Mouse (Mus musculus) midbrain, postnatal 0 days (tissue): ENCODE results near the gene Slc37a1. TPM values are rescaled to one million over a fixed set of nuclear protein-coding genes. Genes with fewer than 3 reads are reported as not detected.

ENCODE experiments used
- ATAC-seq: fragments of 200-750 bp; cut with Nextera tagmentation; 2 replicates; pipeline ENCODE4 v1.8.0; 2017; ENCODE audit warnings: moderate number of reproducible peaks, mild to moderate bottlenecking, moderate TSS enrichment, moderate library complexity; ENCODE audit not compliant: low FRiP score
- DNase-seq: peaks from one replicate; pipeline ENCODE4 v3.0.0-alpha.2; 2015; ENCODE audit warnings: low spot score
- H3K27ac ChIP-seq: fragments of 300-500 bp; sonication (generic); 2 replicates; pipeline ENCODE4 v1.5.1; 2014; ENCODE audit warnings: low read depth, mild to moderate bottlenecking, low read length, mixed read lengths
- H3K27me3 ChIP-seq: fragments of 300-500 bp; sonication (generic); 2 replicates; pipeline ENCODE4 v1.6.1; 2014; ENCODE audit warnings: low read length, control low read depth, mixed read lengths; ENCODE audit not compliant: insufficient read depth
- H3K36me3 ChIP-seq: fragments of 300-500 bp; sonication (generic); 2 replicates; pipeline ENCODE4 v1.6.1; 2014; ENCODE audit warnings: low read length, control low read depth, mixed read lengths; ENCODE audit not compliant: insufficient read depth
- H3K4me1 ChIP-seq: fragments of 300-500 bp; sonication (generic); 2 replicates; pipeline ENCODE4 v1.6.1; 2014; ENCODE audit warnings: mild to moderate bottlenecking, control low read depth, antibody characterized with exemption, low read length, mixed read lengths; ENCODE audit not compliant: insufficient read depth
- H3K4me2 ChIP-seq: fragments of 300-500 bp; sonication (generic); 2 replicates; pipeline ENCODE4 v1.6.1; 2014; ENCODE audit warnings: low read depth, mild to moderate bottlenecking, low read length, mixed read lengths; ENCODE audit not compliant: poor library complexity, severe bottlenecking
- H3K4me3 ChIP-seq: fragments of 300-500 bp; sonication (generic); 2 replicates; pipeline ENCODE4 v1.5.1; 2014; ENCODE audit warnings: low read depth, mild to moderate bottlenecking, low read length, moderate library complexity
- H3K9ac ChIP-seq: fragments of 300-500 bp; sonication (generic); replicated peaks from 2 replicates; pipeline ENCODE4 v1.6.1; 2014; ENCODE audit warnings: mild to moderate bottlenecking, low read length, moderate library complexity, mixed read lengths; ENCODE audit not compliant: poor library complexity, severe bottlenecking
- H3K9me3 ChIP-seq: fragments of 300-500 bp; sonication (generic); 2 replicates; pipeline ENCODE4 v1.6.1; 2016; ENCODE audit warnings: low read length, control low read depth
- CTCF ChIP-seq: IDR thresholded peaks from 2 replicates; pipeline ENCODE4 v1.5.1; 2016; ENCODE audit warnings: antibody characterized with exemption, mild to moderate bottlenecking
- WGBS: fragments of 180-500 bp; shearing (Covaris S2); extraction: QIAGEN DNeasy Blood & Tissue Kit; methylation state at CpG from one replicate; pipeline ENCODE4 v1.1.7; 2014; 5-methylcytosine and 5-hydroxymethylcytosine counted together
- polyA plus RNA-seq: library from polyadenylated mRNA; unstranded; fragments of >200 nt; fragmentation: Nextera tagmentation; extraction: Ambion mirVana; gene quantifications from 2 replicates; pipeline ENCODE4 v1.2.1, GENCODE M21; 2015
- total RNA-seq: library from RNA; depleted of rRNA; stranded (reverse); fragments of >200 nt; gene quantifications from 2 replicates; pipeline ENCODE4 v1.2.3, GENCODE M21; 2014

The Slc37a1 gene
- total and polyA plus RNA-seq, 2 experiments from 2014 or later, result 6.9 to 11.0 TPM

DNA sequence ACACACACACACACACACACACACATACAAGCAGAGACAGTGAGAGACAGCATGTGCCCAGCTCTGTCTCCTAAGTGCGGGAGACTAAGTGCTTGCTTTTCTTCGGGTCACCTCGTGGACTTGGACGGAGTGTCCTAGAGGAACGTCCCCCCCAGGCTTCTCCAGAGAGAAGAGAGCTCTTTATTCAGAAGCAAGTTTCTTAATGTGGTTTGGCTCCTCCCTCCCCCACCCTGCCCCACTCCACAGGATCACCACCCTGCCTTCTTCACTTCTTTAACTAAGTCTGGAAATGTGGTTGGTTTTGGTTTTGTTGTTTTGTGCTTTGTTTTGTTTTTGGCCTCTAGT lies 19.2 kb downstream of the Slc37a1 start:
- H3K4me3 ChIP-seq, result no peak overlapping the region
- ATAC-seq (no peak), DNase-seq (no peak)
- TF ChIP-seq CTCF, result no peak
- WGBS, result 74% methylated on average over 5 of the region's 5 CpGs
- no peak overlapping the region for H3K27ac ChIP-seq
- no peak overlapping the region for H3K4me2 ChIP-seq
- no peaks in the 10 kb centered on the region for H3K36me3 ChIP-seq
- H3K4me1 ChIP-seq, result no peaks in the 10 kb centered on the region
- no peak overlapping the region for H3K9ac ChIP-seq
- H3K27me3 ChIP-seq, result no peaks in the 10 kb centered on the region
- no peaks in the 10 kb centered on the region for H3K9me3 ChIP-seq

- Histone ChIP-seq H3K4me2 (no peak overlapping the region), H3K4me3 (no peak overlapping the region), H3K9me3 (no peaks in the 10 kb centered on the region), H3K4me1 (no peaks in the 10 kb centered on the region), H3K27me3 (no peaks in the 10 kb centered on the region), H3K27ac (no peak overlapping the region), H3K9ac (no peak overlapping the region), H3K36me3 (no peaks in the 10 kb centered on the region)
- ATAC-seq (no peak), DNase-seq (no peak)
- WGBS, result 86% methylated on average over 3 of the region's 3 CpGs
- TF ChIP-seq CTCF, result no peak
Observed at GRCm38 (mm10) chr17:31307756-31308155, 21.2 kb downstream of the Slc37a1 start.

GRCm38 (mm10) chr17:31308291-31308816 lies 21.8 kb downstream of the Slc37a1 start:
- no peak for ATAC-seq
- Histone ChIP-seq H3K4me3 (no peak overlapping the region), H3K36me3 (no peaks in the 10 kb centered on the region), H3K4me1 (no peaks in the 10 kb centered on the region), H3K9ac (no peak overlapping the region), H3K27ac (no peak overlapping the region), H3K27me3 (no peaks in the 10 kb centered on the region), H3K9me3 (no peaks in the 10 kb centered on the region), H3K4me2 (no peak overlapping the region)
- DNase-seq, result no peak
- WGBS, result 96% methylated on average over 7 of the region's 7 CpGs
- TF ChIP-seq CTCF, result no peak

GRCm38 (mm10) chr17:31309281-31309793 lies 22.7 kb downstream of the Slc37a1 start:
- Histone ChIP-seq H3K4me2 (no peak overlapping the region), H3K27me3 (no peaks in the 10 kb centered on the region), H3K9ac (no peak overlapping the region), H3K36me3 (0 out of 2 replicates have a peak, but pooled peaks cover 4% of the 10 kb centered on the region), H3K4me1 (no peaks in the 10 kb centered on the region), H3K27ac (no peak overlapping the region), H3K9me3 (no peaks in the 10 kb centered on the region), H3K4me3 (no peak overlapping the region)
- 45% methylated on average over 6 of the region's 6 CpGs for WGBS
- ATAC-seq (no peak), DNase-seq (peak; percentile 74)
- no peak for TF ChIP-seq CTCF

DNA sequence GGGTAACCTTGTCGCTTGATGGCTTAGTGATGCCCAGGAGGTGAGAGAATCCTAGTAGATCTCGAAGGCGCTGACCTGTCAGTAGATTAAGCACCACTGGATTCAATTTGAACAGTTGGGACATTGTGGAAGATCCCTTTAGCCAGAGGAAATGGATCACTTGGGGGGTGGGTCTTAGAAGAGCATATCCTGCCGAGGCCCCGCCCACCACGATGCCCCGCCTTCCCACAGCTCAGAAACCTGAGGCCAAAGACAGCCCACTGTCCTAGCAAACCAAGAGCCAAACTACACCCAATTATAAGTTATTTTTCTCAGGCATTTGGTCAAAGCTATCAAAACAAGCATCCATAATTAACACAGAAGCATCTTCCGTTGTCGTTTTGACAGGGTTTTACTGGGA lies 24.5 kb downstream of the Slc37a1 start:
- H3K36me3 ChIP-seq, result peaks cover 9% of the 10 kb centered on the region; the same call in 1 of the 2 replicates
- H3K9ac ChIP-seq, result no peak overlapping the region
- H3K4me2 ChIP-seq, result no peak overlapping the region
- H3K4me1 ChIP-seq, result no peaks in the 10 kb centered on the region
- no peak for DNase-seq
- H3K27ac ChIP-seq, result no peak overlapping the region
- TF ChIP-seq CTCF, result no peak
- 82% methylated on average over 9 of the region's 9 CpGs for WGBS
- no peak for ATAC-seq
- H3K27me3 ChIP-seq, result no peaks in the 10 kb centered on the region
- H3K9me3 ChIP-seq, result no peaks in the 10 kb centered on the region
- no peak overlapping the region for H3K4me3 ChIP-seq

DNA sequence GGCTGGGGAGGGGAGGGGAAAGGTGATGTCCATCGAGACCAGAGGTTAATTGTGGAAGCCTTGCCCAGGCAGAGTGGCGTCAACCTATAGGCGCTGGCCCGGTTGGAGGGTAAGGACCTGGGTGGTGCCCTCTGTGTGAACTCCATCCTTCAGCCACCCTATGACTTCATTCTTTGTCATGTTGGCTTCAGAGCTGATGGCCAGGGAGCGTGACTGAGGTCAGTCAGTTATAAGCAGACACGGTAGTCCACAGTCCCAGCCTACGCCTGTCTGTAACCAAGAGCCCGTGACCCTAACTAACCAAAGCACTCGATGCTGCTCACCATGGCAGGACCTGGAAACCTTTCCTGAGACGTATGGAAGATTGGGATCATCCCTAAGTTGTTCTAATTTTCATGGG lies 26.1 kb downstream of the Slc37a1 start:
- Histone ChIP-seq H3K4me1 (no peaks in the 10 kb centered on the region), H3K4me2 (no peak overlapping the region), H3K27me3 (no peaks in the 10 kb centered on the region), H3K36me3 (peaks cover 17% of the 10 kb centered on the region), H3K9ac (no peak overlapping the region), H3K27ac (no peak overlapping the region), H3K9me3 (no peaks in the 10 kb centered on the region), H3K4me3 (no peak overlapping the region)
- no peak for DNase-seq
- WGBS, result 80% methylated on average over 10 of the region's 10 CpGs
- no peak for ATAC-seq
- TF ChIP-seq CTCF, result no peak
